Mouse (Mus musculus) limb, embryonic 11.5 days (tissue): ENCODE data around the gene Srsf10. TPM values are rescaled to one million over a fixed set of nuclear protein-coding genes. Genes with fewer than 3 reads are reported as not detected.

ENCODE experiments used
- ATAC-seq: fragments of 200-750 bp; cut with Nextera tagmentation; 2 replicates; pipeline ENCODE4 v1.8.0; 2017; ENCODE audit warnings: low read depth; ENCODE audit not compliant: insufficient number of reproducible peaks, low FRiP score, low TSS enrichment
- DNase-seq: peaks from one replicate; pipeline ENCODE4 v3.0.0-alpha.2; 2015; ENCODE audit warnings: low spot score
- H3K27ac ChIP-seq: fragments of 300-500 bp; sonication (generic); replicated peaks from 2 replicates; pipeline ENCODE4 v1.5.1; 2014; ENCODE audit warnings: low read depth, mild to moderate bottlenecking, low read length
- H3K27me3 ChIP-seq: fragments of 300-500 bp; sonication (generic); 2 replicates; pipeline ENCODE4 v1.6.1; 2014; ENCODE audit warnings: mild to moderate bottlenecking, low read length, mixed read lengths; ENCODE audit not compliant: control insufficient read depth, insufficient read depth
- H3K36me3 ChIP-seq: fragments of 300-500 bp; sonication (generic); 2 replicates; pipeline ENCODE4 v1.6.1; 2014; ENCODE audit warnings: mild to moderate bottlenecking, low read length, moderate library complexity, mixed read lengths; ENCODE audit not compliant: control insufficient read depth, insufficient read depth
- H3K4me1 ChIP-seq: fragments of 300-500 bp; sonication (generic); 2 replicates; pipeline ENCODE4 v1.6.1; 2014; ENCODE audit warnings: low read length, mixed read lengths; ENCODE audit not compliant: control insufficient read depth, insufficient read depth
- H3K4me2 ChIP-seq: fragments of 300-500 bp; sonication (generic); 2 replicates; pipeline ENCODE4 v1.6.1; 2014; ENCODE audit warnings: low read depth, mild to moderate bottlenecking, moderate library complexity; ENCODE audit not compliant: severe bottlenecking
- H3K4me3 ChIP-seq: fragments of 300-500 bp; sonication (generic); 2 replicates; pipeline ENCODE4 v1.5.1; 2014; ENCODE audit warnings: low read depth, low read length
- H3K9ac ChIP-seq: fragments of 300-500 bp; sonication (generic); 2 replicates; pipeline ENCODE4 v1.6.1; 2014; ENCODE audit warnings: mild to moderate bottlenecking, low read length
- H3K9me3 ChIP-seq: fragments of 300-500 bp; sonication (generic); 2 replicates; pipeline ENCODE4 v1.6.1; 2016; ENCODE audit warnings: low read length; ENCODE audit not compliant: control insufficient read depth
- WGBS: fragments of 180-500 bp; shearing (Covaris S2); extraction: QIAGEN DNeasy Blood & Tissue Kit; methylation state at CpG from one replicate; pipeline ENCODE4 v1.1.7; 2014; 5-methylcytosine and 5-hydroxymethylcytosine counted together
- polyA plus RNA-seq: library from polyadenylated mRNA; unstranded; fragments of >200 nt; fragmentation: Nextera tagmentation; extraction: Ambion mirVana; gene quantifications from 2 replicates; pipeline ENCODE4 v1.2.1, GENCODE M21; 2014

Gene Srsf10
- polyA plus RNA-seq, 1 experiment from 2014 or later: 435 TPM

GRCm38 (mm10) chr4:135850411-135851095 lies 5.0 kb upstream of the Srsf10 start:
- H3K27ac ChIP-seq: no peak overlapping the region
- no peak for ATAC-seq

GRCm38 (mm10) chr4:135851942-135852341 lies 3.6 kb upstream of the Srsf10 start:
- H3K9ac ChIP-seq: no peak overlapping the region
- 87% methylated on average over 9 of the region's 9 CpGs for WGBS
- H3K27me3 ChIP-seq: no peaks in the 10 kb centered on the region
- H3K9me3 ChIP-seq: no peaks in the 10 kb centered on the region
- H3K4me2 ChIP-seq: no peak overlapping the region
- ATAC-seq (no peak), DNase-seq (no peak)
- no peaks in the 10 kb centered on the region for H3K4me1 ChIP-seq
- H3K4me3 ChIP-seq: no peak overlapping the region
- no peak overlapping the region for H3K27ac ChIP-seq
- H3K36me3 ChIP-seq: no peaks in the 10 kb centered on the region

More at GRCm38 (mm10) chr4:135850411-135851095, 5.0 kb upstream of the Srsf10 start:
- Histone ChIP-seq H3K27me3 (no peaks in the 10 kb centered on the region), H3K4me2 (no peak overlapping the region), H3K9me3 (no peaks in the 10 kb centered on the region), H3K4me3 (no peak overlapping the region), H3K36me3 (no peaks in the 10 kb centered on the region), H3K9ac (no peak overlapping the region), H3K4me1 (no peaks in the 10 kb centered on the region)
- DNase-seq: no peak
- 48% methylated on average over 13 of the region's 13 CpGs for WGBS

- Histone ChIP-seq H3K27ac (no peak overlapping the region), H3K4me1 (0 out of 2 replicates have a peak, but pooled peaks cover 3% of the 10 kb centered on the region), H3K4me3 (no peak overlapping the region), H3K9me3 (no peaks in the 10 kb centered on the region), H3K27me3 (no peaks in the 10 kb centered on the region), H3K9ac (peak overlapping the region; percentile 99), H3K4me2 (no peak overlapping the region), H3K36me3 (no peaks in the 10 kb centered on the region)
- 96% methylated on average over 14 of the region's 14 CpGs for WGBS
- DNase-seq (no peak), ATAC-seq (no peak)
Observed at GRCm38 (mm10) chr4:135853987-135854546, 1.5 kb upstream of the Srsf10 start.

- H3K4me1 ChIP-seq: 0 out of 2 replicates have a peak, but pooled peaks cover 3% of the 10 kb centered on the region
Observed at GRCm38 (mm10) chr4:135854630-135855029, 917 bp upstream of the Srsf10 start.

GRCm38 (mm10) chr4:135855080-135855479 lies 467 bp upstream of the Srsf10 start:
- Histone ChIP-seq H3K27me3 (no peaks in the 10 kb centered on the region), H3K4me3 (peak overlapping the region; percentile 72), H3K4me2 (peak overlapping the region; percentile 86), H3K9me3 (no peaks in the 10 kb centered on the region), H3K36me3 (no peaks in the 10 kb centered on the region), H3K9ac (peak overlapping the region; percentile 99), H3K27ac (peak overlapping the region; percentile 99), H3K4me1 (0 out of 2 replicates have a peak, but pooled peaks cover 3% of the 10 kb centered on the region)
- peak; percentile 66 for DNase-seq
- no peak for ATAC-seq
- 12% methylated on average over 6 of the region's 6 CpGs for WGBS

More at GRCm38 (mm10) chr4:135854630-135855029, 917 bp upstream of the Srsf10 start:
- 76% methylated on average over 11 of the region's 11 CpGs for WGBS
- Histone ChIP-seq H3K27me3 (no peaks in the 10 kb centered on the region), H3K9me3 (no peaks in the 10 kb centered on the region), H3K4me3 (no peak overlapping the region), H3K4me2 (peak overlapping the region; percentile 86), H3K27ac (peak overlapping the region; percentile 99; the same call in 1 of the 2 replicates), H3K36me3 (no peaks in the 10 kb centered on the region), H3K9ac (peak overlapping the region; percentile 99)
- DNase-seq (no peak), ATAC-seq (no peak)

GRCm38 (mm10) chr4:135856223-135857091 lies 910 bp downstream of the Srsf10 start:
- Histone ChIP-seq H3K36me3 (0 out of 2 replicates have a peak, but pooled peaks cover 2% of the 10 kb centered on the region), H3K27ac (peak overlapping the region; percentile 98), H3K27me3 (no peaks in the 10 kb centered on the region), H3K4me2 (peak overlapping the region; percentile 58), H3K9me3 (no peaks in the 10 kb centered on the region), H3K9ac (peak overlapping the region; percentile 99), H3K4me3 (peak overlapping the region; percentile 72), H3K4me1 (0 out of 2 replicates have a peak, but pooled peaks cover 3% of the 10 kb centered on the region)
- DNase-seq (peak; percentile 82), ATAC-seq (peak; percentile 45)
- WGBS: under 1% methylated on average over 60 of the region's 91 CpGs

GRCm38 (mm10) chr4:135857597-135858186 lies 2.1 kb downstream of the Srsf10 start:
- ATAC-seq: no peak
- WGBS: 14% methylated on average over 7 of the region's 7 CpGs
- peak; percentile 42 for DNase-seq
- 0 out of 2 replicates have a peak, but pooled peaks cover 2% of the 10 kb centered on the region for H3K36me3 ChIP-seq
- H3K4me1 ChIP-seq: 0 out of 2 replicates have a peak, but pooled peaks cover 3% of the 10 kb centered on the region
- H3K4me3 ChIP-seq: peak overlapping the region; percentile 72
- peak overlapping the region; percentile 58 for H3K4me2 ChIP-seq
- no peak overlapping the region for H3K27ac ChIP-seq
- H3K9ac ChIP-seq: peak overlapping the region; percentile 58
- H3K27me3 ChIP-seq: no peaks in the 10 kb centered on the region
- no peaks in the 10 kb centered on the region for H3K9me3 ChIP-seq

- Histone ChIP-seq H3K27me3 (no peaks in the 10 kb centered on the region), H3K9ac (no peak overlapping the region), H3K4me2 (no peak overlapping the region), H3K4me3 (no peak overlapping the region), H3K4me1 (peaks cover 9% of the 10 kb centered on the region), H3K27ac (no peak overlapping the region), H3K36me3 (peaks cover 15% of the 10 kb centered on the region), H3K9me3 (no peaks in the 10 kb centered on the region)
- ATAC-seq (no peak), DNase-seq (no peak)
- 81% methylated on average over 2 of the region's 2 CpGs for WGBS
Observed at GRCm38 (mm10) chr4:135868996-135869395, 13.4 kb downstream of the Srsf10 start.
